Mouse (Mus musculus): ENCODE data around the gene N4bp2l2.

The N4bp2l2 gene

DNA sequence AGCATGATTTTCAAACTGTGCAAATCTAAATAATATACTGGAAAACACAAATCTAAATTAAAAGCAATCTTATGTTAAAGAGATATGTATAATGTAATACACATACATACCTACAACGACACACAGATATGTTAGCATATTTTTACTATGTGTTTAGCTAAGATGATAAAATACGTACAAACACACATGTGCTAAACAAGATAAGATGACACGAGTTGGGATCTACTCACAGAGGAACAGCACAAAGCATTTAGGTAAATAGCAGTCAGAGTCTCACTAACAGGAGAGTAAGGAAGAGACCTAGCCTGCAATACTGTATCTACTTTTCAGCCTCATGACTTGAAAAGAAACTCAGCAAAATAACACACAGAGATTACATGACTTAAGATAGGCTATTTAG lies 24.5 kb downstream of the N4bp2l2 start:
- no peak for DNase-seq

DNA sequence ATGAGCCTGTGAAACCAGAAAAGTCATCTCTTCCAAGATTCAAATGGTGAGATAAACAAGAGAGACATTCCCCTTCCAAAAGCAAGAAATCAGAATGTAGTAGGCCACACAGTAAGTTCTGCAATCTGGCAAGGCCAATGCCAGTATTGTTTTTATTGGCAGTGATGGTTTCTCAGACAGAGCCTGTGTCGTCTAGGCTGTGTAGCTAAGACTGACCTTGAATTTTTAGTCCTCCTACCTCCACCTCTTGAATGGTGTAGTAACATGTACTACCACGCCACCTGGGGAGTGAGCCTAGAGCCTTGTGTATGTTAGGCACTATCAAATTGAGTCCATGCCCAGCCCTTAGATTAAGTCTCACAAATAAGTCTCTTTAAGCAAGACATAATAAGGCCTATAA lies 36.3 kb downstream of the N4bp2l2 start:
- no peak for DNase-seq

GRCm38 (mm10) chr5:150629272-150629671 lies 36.7 kb downstream of the N4bp2l2 start:
- DNase-seq, result no peak

- no peak for DNase-seq
Observed at GRCm38 (mm10) chr5:150625528-150625927, 40.5 kb downstream of the N4bp2l2 start.

DNA sequence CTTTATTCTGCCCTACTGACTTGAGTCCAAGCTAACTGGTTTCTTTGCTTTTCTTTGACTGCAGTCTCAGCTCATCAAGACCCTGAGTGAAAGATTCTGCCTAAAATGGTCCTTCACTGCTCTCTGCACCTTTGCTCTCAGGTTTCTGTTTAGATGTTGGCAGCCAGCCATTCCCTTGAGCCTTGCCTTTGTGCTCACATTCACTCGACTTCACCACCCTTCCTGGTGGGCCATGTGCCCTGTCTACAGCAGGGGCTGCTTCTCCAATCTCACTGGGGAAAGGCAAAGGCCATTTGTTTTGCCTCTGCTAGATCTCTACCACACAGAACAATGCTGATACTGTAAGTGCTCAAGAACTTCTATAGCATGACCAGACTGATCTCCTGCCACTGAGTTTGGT lies 43.2 kb downstream of the N4bp2l2 start:
- peak; percentile 18 for DNase-seq

- DNase-seq, result no peak
Observed at GRCm38 (mm10) chr5:150621592-150621991, 44.4 kb downstream of the N4bp2l2 start.

DNA sequence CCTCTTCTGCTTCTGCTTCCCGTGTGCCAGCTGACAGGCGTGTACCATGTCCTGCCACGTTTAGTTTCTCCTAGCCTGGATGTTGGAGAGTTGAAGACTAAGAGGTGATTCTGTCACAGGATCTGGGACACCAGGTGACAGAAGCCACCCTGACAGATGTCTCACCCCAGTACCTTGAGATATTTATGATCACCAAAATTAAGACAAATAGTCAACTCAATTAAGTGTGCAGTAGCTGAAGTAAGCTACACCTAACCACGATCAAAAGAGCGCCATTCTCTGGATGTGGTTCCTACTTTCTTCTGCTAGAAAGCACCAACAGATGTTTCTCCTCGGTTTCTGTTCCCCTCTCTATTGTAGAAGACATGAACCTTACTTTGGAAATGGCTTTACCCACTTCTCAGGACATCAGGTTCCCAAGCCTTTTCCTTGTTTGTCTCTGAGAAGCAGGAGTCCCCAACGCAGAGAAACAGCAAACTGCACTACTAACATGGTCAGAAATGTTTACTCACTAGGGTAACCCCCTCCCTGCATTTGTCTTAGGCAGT lies 45.3 kb downstream of the N4bp2l2 start:
- no peak for DNase-seq

GRCm38 (mm10) chr5:150618599-150619355 lies 47.2 kb downstream of the N4bp2l2 start:
- no peak for DNase-seq

- no peak for DNase-seq
Observed at GRCm38 (mm10) chr5:150616731-150617130, 49.3 kb downstream of the N4bp2l2 start.

GRCm38 (mm10) chr5:150616216-150616615 lies 49.8 kb downstream of the N4bp2l2 start:
- no peak for DNase-seq

GRCm38 (mm10) chr5:150614054-150614453 lies 51.9 kb downstream of the N4bp2l2 start:
- no peak for DNase-seq

DNA sequence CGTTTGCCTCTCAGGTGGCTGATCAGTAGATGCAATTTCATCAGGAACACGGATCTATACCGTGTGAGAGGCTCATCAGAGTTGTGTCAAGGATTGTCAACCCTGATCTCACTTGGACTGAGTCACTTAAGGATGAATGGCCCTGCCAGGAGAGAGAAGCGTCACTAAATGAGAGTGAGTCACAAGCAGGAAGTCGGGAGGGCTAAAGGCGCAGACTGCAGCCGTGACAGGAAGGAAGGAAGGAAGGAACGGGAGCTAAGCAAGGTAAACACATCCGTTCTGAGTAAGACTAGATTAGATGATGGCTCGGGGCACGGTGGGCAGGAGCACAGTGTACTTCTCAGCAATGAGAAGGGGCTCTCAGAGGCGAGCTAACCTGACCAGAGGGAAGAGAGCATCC lies 54.3 kb downstream of the N4bp2l2 start:
- peak; percentile 13 for DNase-seq

DNA sequence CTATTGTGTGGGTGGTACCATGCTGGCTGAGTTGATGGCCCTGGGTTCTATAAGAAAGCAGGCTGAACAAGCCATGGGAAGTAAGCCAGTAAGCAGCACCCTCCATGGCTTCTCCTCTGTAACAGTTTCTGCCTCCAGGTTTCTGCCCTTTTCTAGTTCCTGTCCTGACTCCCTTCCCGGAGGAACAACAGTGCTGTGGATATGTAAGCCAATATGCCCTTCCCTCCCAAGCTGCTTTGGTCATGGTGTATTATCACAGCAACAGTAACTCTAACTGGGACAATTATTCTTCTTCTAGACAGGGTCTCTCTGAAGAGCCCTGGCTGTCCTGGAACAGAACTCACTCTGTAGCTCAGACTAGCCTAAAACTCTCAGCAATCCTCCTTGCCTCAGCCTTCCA lies 54.8 kb downstream of the N4bp2l2 start:
- DNase-seq, result no peak

DNA sequence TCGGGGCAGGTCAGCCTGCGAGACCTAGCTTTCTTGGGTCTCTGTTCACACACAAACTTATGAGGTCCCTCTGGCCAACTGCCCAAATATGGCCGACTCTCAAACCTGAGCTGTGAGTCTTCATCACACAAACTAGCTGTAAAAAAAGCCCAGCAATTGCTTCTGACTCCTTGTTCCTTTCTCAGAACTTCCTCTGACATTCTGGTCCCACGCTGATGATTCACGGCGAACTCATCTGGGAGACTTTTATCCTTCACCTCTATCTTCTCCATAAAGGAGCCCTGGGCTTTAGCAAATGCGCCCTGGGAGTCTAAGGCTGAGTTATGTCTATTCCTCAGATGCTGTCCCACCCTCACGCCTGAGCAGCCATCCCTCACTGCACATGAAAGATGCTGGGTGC lies 58.4 kb downstream of the N4bp2l2 start:
- DNase-seq, result no peak

- no peak for DNase-seq
Observed at GRCm38 (mm10) chr5:150606131-150606530, 59.9 kb downstream of the N4bp2l2 start.

DNA sequence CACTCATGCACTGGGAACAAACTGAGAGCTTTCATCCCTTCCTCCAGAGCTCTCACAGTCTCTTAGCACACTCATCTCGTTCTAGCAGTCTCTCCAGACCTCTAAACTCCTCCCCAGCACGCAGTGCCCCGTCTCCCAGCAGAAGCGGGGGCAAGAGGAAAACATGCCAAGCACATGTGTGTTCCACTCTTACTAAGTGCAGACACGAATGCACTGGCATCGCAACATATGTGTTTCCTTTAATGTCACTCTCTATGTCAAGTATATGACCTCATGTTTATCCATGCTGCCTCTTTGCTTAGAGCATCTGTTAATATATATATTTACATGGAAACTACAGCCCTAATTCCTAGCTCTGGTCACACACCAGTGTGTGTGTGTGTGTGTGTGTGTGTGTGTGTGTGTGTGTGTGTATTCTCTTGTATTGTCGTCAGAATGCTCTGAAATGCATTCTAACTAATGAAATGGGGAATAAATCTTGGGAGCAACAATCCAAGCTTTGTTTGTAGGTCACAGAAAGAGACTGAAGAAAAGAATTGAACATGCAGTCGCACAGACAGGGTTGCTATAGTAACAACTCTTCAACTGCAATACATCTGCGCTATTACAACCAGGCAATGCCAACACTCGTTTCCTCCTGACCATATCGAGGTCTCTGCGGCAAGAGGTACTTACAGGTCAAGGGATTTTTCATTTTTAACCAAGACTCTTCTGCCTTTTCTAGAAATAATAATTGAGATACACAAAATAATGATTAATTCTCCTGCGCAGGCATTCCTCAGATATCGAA lies 64.3 kb downstream of the N4bp2l2 start:
- no peak for DNase-seq

DNA sequence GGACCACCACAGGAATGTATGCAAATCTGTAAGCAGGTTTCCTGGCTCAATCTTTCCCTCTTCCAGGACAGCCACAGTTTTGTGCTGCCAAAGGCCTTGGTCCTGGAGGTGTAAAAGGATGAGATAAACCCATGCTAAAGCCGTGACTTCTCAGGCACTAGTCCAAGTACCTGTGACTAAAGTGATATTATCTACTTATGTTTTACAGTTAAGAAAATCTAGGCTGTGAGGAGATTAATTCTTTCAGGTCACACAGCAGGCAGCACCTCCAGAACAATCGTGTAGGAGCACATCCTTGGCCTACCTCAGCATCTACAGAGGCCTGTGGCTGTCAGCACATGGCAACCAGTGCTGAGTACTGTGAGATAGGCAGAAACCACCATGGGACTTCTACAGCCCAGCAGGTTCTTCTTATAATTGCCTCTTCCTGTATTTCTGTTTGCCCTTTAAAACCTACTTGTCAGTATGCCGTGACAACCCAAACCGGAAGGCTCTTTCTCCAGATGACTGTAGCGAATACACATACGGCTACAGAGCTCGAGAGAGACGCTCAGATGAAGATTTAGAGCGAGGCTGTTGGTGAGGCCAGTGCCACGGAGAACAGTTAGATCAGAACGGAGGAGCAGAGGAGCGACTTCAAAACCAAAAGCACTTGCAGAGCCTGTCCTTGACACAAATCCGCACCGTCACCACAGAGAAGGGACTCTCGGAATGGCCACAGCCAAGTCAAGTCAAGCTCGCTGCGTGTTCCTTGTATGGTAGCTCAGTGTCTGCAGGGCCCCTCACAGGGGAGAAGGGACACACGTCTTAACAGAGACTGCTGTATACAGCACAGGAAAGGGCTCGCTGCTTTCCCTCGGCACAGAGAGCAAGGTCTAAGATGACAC lies 65.2 kb downstream of the N4bp2l2 start:
- DNase-seq, result peak; percentile 13

GRCm38 (mm10) chr5:150599301-150600294 lies 66.4 kb downstream of the N4bp2l2 start:
- no peak for DNase-seq

DNA sequence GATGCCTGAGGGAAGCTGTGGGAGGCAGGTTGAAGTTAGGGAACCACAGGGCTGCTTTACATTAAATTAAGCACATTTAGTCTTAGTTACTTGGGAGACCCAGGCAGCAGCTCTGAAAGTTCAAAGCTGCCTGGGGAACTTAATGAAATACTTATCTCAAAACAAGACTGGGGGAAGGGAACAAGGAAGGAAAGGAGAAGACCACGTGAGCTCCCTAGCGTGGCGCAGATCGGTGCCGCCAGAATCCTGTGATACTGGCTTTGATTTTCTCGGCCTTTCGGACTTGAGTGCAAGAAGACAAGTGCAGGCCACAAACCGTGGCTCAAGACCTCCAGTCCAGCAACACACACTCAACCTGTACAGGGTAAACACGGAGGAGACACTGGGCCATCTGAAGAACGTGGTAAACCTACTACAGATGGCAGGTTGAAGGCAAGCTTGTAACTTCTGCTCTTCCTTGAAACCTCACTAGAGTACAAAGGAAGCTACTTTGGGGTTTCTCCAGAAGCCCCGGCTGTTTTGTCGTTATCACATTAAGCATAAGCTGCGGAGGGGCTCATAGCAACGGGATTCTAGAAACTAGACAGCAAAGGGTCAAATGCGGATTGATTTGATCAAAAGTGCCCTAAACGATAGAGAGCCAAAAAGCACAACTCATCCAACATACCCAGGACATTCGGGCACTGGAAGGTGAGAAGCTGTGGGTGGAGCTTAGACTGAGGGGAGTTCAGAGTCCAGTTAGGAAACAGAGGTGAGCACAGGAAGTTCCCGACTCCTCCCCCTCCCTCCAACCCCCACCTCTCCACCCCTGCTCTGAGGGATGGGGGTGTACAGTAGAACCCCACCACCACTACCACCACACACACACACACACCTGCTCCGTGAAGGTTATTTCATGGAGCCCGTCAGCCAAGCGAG lies 67.5 kb downstream of the N4bp2l2 start:
- DNase-seq, result no peak

- DNase-seq, result no peak
Observed at GRCm38 (mm10) chr5:150597088-150597487, 68.9 kb downstream of the N4bp2l2 start, which contains the start of gene N4bp2l1. Gene N4bp2l1, minus strand, starts transcription at chr5:150597188.
